Comparison of ENCODE assay signal across 30 mouse cellular contexts in genomic region chr9:43251786-43252185, GRCm38 (mm10). TPM values are rescaled to one million over a fixed set of nuclear protein-coding genes. Genes with fewer than 3 reads are reported as not detected.
DNase-seq lines count a peak whose midpoint lies in the region; ATAC-seq lines count a peak whose summit lies in the region.
"Had no signal": no experiment of that assay in that cellular context is flagged by ENCODE, and none has a peak within 500 bp of the region (broad histone marks: within the 10 kb centered on the region; RNA-seq: fewer than 3 reads in every experiment).

No protein-coding gene starts in this region.

- no peak for ATAC-seq in hindbrain, embryonic 13.5 days (ENCODE audit: low FRiP score)
- ATAC-seq in embryonic facial prominence, embryonic 13.5 days (ENCODE audit: insufficient number of reproducible peaks, insufficient read depth, low FRiP score, low TSS enrichment, low read depth), result no peak
- no peak for ATAC-seq in limb, embryonic 12.5 days (ENCODE audit: insufficient number of reproducible peaks, insufficient read depth, low FRiP score, low TSS enrichment, low read depth)
- no peak for ATAC-seq in granulocyte monocyte progenitor cell, adult 5-6 weeks (replicated peaks; ENCODE audit: poor library complexity, severe bottlenecking)
- ATAC-seq: hindbrain, embryonic 16.5 days; midbrain, embryonic 16.5 days; Patski had no signal

- no peak overlapping the region for H3K9ac ChIP-seq in hindbrain, embryonic 13.5 days
- no peak overlapping the region for H3K9ac ChIP-seq in embryonic facial prominence, embryonic 13.5 days
- H3K9ac ChIP-seq in limb, embryonic 12.5 days (replicated peaks), result no peak overlapping the region
- H3K9ac ChIP-seq: heart, embryonic 15.5 days; neural tube, embryonic 15.5 days; stomach, embryonic 15.5 days had no signal

- peak overlapping the region; percentile 82; the same call in 1 of the 2 replicates for H3K27ac ChIP-seq in hindbrain, embryonic 10.5 days
- no peak overlapping the region for H3K27ac ChIP-seq in hindbrain, embryonic 13.5 days
- peak overlapping the region; percentile 99 for H3K27ac ChIP-seq in embryonic facial prominence, embryonic 13.5 days
- H3K27ac ChIP-seq in limb, embryonic 12.5 days, result peak overlapping the region; percentile 100
- H3K27ac ChIP-seq: heart, embryonic 15.5 days; left cerebral cortex, adult 2 months; macrophage; neural tube, embryonic 15.5 days had no signal

- intact Hi-C loops in heart, postnatal 36 days (cut with DNase I), result no loop called here
- intact Hi-C loops in gastrocnemius, postnatal 14 days (cut with DNase I; ENCODE audit: low total_unique reads), result no loop called here

- WGBS in hindbrain, embryonic 10.5 days, result 85% methylated on average over 2 of the region's 2 CpGs
- WGBS in hindbrain, embryonic 13.5 days, result 92% methylated on average over 2 of the region's 2 CpGs
- WGBS in embryonic facial prominence, embryonic 13.5 days, result 85% methylated on average over 2 of the region's 2 CpGs
- WGBS in limb, embryonic 12.5 days, result 83% methylated on average over 2 of the region's 2 CpGs

- no peak overlapping the region for H3K4me3 ChIP-seq in hindbrain, embryonic 10.5 days
- H3K4me3 ChIP-seq in hindbrain, embryonic 13.5 days, result no peak overlapping the region
- no peak overlapping the region for H3K4me3 ChIP-seq in embryonic facial prominence, embryonic 13.5 days
- H3K4me3 ChIP-seq in limb, embryonic 12.5 days (replicated peaks), result no peak overlapping the region
- H3K4me3 ChIP-seq: heart, embryonic 15.5 days; left cerebral cortex, adult 2 months; myocyte; neural tube, embryonic 15.5 days; stomach, embryonic 15.5 days had no signal

- H3K27me3 ChIP-seq in hindbrain, embryonic 10.5 days (ENCODE audit: insufficient read depth, poor library complexity, severe bottlenecking), result no peaks in the 10 kb centered on the region
- 0 out of 2 replicates have a peak, but pooled peaks cover 6% of the 10 kb centered on the region for H3K27me3 ChIP-seq in hindbrain, embryonic 13.5 days
- no peaks in the 10 kb centered on the region for H3K27me3 ChIP-seq in embryonic facial prominence, embryonic 13.5 days
- no peaks in the 10 kb centered on the region for H3K27me3 ChIP-seq in limb, embryonic 12.5 days
- H3K27me3 ChIP-seq: CH12.LX; heart, embryonic 15.5 days; neural tube, embryonic 15.5 days; Patski; stomach, embryonic 15.5 days had no signal

- no peak for DNase-seq in hindbrain, embryonic 10.5 days (ENCODE audit: low spot score)
- DNase-seq in heart, postnatal 36 days, result no peak
- DNase-seq in gastrocnemius, postnatal 14 days, result no peak
- DNase-seq: cerebellum, adult 11-12 months; cerebellum, postnatal 10 days; heart, postnatal 4 days; kidney, adult 18-20 months; layer of hippocampus, adult 9-11 months; liver; right cerebral cortex, adult 18-20 months; thymus, adult 18-20 months; thymus, postnatal 4 days had no signal

- peaks cover 43% of the 10 kb centered on the region for H3K4me1 ChIP-seq in hindbrain, embryonic 10.5 days (replicated peaks)
- H3K4me1 ChIP-seq in hindbrain, embryonic 13.5 days (replicated peaks), result peaks cover 8% of the 10 kb centered on the region
- peaks cover 48% of the 10 kb centered on the region for H3K4me1 ChIP-seq in embryonic facial prominence, embryonic 13.5 days
- peaks cover 73% of the 10 kb centered on the region for H3K4me1 ChIP-seq in limb, embryonic 12.5 days (replicated peaks)

- H3K9me3 ChIP-seq in hindbrain, embryonic 10.5 days, result no peaks in the 10 kb centered on the region
- no peaks in the 10 kb centered on the region for H3K9me3 ChIP-seq in hindbrain, embryonic 13.5 days
- no peaks in the 10 kb centered on the region for H3K9me3 ChIP-seq in embryonic facial prominence, embryonic 13.5 days
- no peaks in the 10 kb centered on the region for H3K9me3 ChIP-seq in limb, embryonic 12.5 days
- H3K9me3 ChIP-seq: G1E; heart, embryonic 15.5 days; neural tube, embryonic 15.5 days; stomach, embryonic 15.5 days had no signal

- no peaks in the 10 kb centered on the region for H3K36me3 ChIP-seq in hindbrain, embryonic 10.5 days
- no peaks in the 10 kb centered on the region for H3K36me3 ChIP-seq in hindbrain, embryonic 13.5 days
- H3K36me3 ChIP-seq in embryonic facial prominence, embryonic 13.5 days, result no peaks in the 10 kb centered on the region
- H3K36me3 ChIP-seq in limb, embryonic 12.5 days, result no peaks in the 10 kb centered on the region
- H3K36me3 ChIP-seq: G1E; heart, embryonic 15.5 days; neural tube, embryonic 15.5 days; stomach, embryonic 15.5 days had no signal

- no peak overlapping the region for H3K4me2 ChIP-seq in hindbrain, embryonic 13.5 days
- no peak overlapping the region for H3K4me2 ChIP-seq in embryonic facial prominence, embryonic 13.5 days
- H3K4me2 ChIP-seq in limb, embryonic 12.5 days, result no peak overlapping the region
- H3K4me2 ChIP-seq: heart, embryonic 15.5 days; neural tube, embryonic 15.5 days; stomach, embryonic 15.5 days had no signal

RNA-seq across cellular contexts. Expression of gene Oaf, which starts 12.1 kb away (rescaled TPM):
- polyA plus RNA-seq in hindbrain, embryonic 10.5 days (2016; fragmentation: Nextera tagmentation; extraction: Ambion mirVana), result 34.9 and 43.0 TPM in 2 replicates
- 11.3 and 12.6 TPM in 2 replicates for polyA plus RNA-seq in hindbrain, embryonic 13.5 days (2015; fragmentation: Nextera tagmentation; extraction: Ambion mirVana)
- polyA plus RNA-seq in embryonic facial prominence, embryonic 13.5 days (2015; fragmentation: Nextera tagmentation; extraction: Ambion mirVana), result 81.8 and 86.1 TPM in 2 replicates
- 100 and 102 TPM in 2 replicates for polyA plus RNA-seq in limb, embryonic 12.5 days (2016; fragmentation: Nextera tagmentation; extraction: Ambion mirVana)
- total RNA-seq in granulocyte monocyte progenitor cell, adult 5-6 weeks (2014; fragmentation: Nextera tagmentation), result 11.1 and 14.2 TPM in 2 replicates
- total RNA-seq in granulocyte monocyte progenitor cell, adult 5-6 weeks (2017), result 7.1 and 11.6 TPM in 2 replicates
- total RNA-seq in heart, postnatal 36 days (2021), result 1 to 10 TPM; 8.2 to 8.9 TPM
- total RNA-seq in gastrocnemius, postnatal 14 days (2021), result 10 to 100 TPM; 12.0 to 24.9 TPM
- total RNA-seq: CH12.LX had no signal

RNA-seq across cellular contexts. Expression of gene Pou2f3, which starts 41.6 kb away (rescaled TPM):
- 0.09 TPM in 1 of 2 replicates, not detected in the other for polyA plus RNA-seq in hindbrain, embryonic 10.5 days (2016; fragmentation: Nextera tagmentation; extraction: Ambion mirVana)
- 0.12 TPM in 1 of 2 replicates, not detected in the other for polyA plus RNA-seq in hindbrain, embryonic 13.5 days (2015; fragmentation: Nextera tagmentation; extraction: Ambion mirVana)
- polyA plus RNA-seq in embryonic facial prominence, embryonic 13.5 days (2015; fragmentation: Nextera tagmentation; extraction: Ambion mirVana), result 2.0 and 2.1 TPM in 2 replicates
- not detected in 2 replicates for polyA plus RNA-seq in limb, embryonic 12.5 days (2016; fragmentation: Nextera tagmentation; extraction: Ambion mirVana)
- not detected in 2 replicates for total RNA-seq in granulocyte monocyte progenitor cell, adult 5-6 weeks (2014; fragmentation: Nextera tagmentation)
- not detected in 2 replicates for total RNA-seq in granulocyte monocyte progenitor cell, adult 5-6 weeks (2017)
- under 1 TPM; 0.14 to 0.27 TPM for total RNA-seq in heart, postnatal 36 days (2021)
- total RNA-seq in gastrocnemius, postnatal 14 days (2021), result under 1 TPM in 1 of 2 experiments, not detected in 1; 0.11 TPM
- polyA plus RNA-seq: embryonic facial prominence, embryonic 11.5 days; G1E; macrophage; midbrain, embryonic 16.5 days; myocyte; neural tube, embryonic 15.5 days had no signal

RNA-seq across cellular contexts. Expression of gene Trim29, which starts 58.9 kb away (rescaled TPM):
- 1.9 and 2.1 TPM in 2 replicates for polyA plus RNA-seq in hindbrain, embryonic 10.5 days (2016; fragmentation: Nextera tagmentation; extraction: Ambion mirVana)
- polyA plus RNA-seq in hindbrain, embryonic 13.5 days (2015; fragmentation: Nextera tagmentation; extraction: Ambion mirVana), result not detected in 2 replicates
- 45.2 and 50.1 TPM in 2 replicates for polyA plus RNA-seq in embryonic facial prominence, embryonic 13.5 days (2015; fragmentation: Nextera tagmentation; extraction: Ambion mirVana)
- polyA plus RNA-seq in limb, embryonic 12.5 days (2016; fragmentation: Nextera tagmentation; extraction: Ambion mirVana), result 10.9 and 11.1 TPM in 2 replicates
- total RNA-seq in granulocyte monocyte progenitor cell, adult 5-6 weeks (2014; fragmentation: Nextera tagmentation), result not detected in 2 replicates
- not detected in 2 replicates for total RNA-seq in granulocyte monocyte progenitor cell, adult 5-6 weeks (2017)
- total RNA-seq in heart, postnatal 36 days (2021), result under 1 TPM in 1 of 2 experiments, not detected in 1; 0.11 TPM
- total RNA-seq in gastrocnemius, postnatal 14 days (2021), result under 1 TPM; 0.08 to 0.16 TPM
- total RNA-seq: G1E; gastrocnemius, adult 18-20 months; left cerebral cortex, adult 2 months had no signal
- polyA plus RNA-seq: G1E; hindbrain, embryonic 16.5 days; liver, embryonic 16.5 days; Patski had no signal
